ENCODE assay signal across 8 mouse cellular contexts in genomic region chr1:134414501-134415167, GRCm38 (mm10). TPM values are rescaled to one million over a fixed set of nuclear protein-coding genes. Genes with fewer than 3 reads are reported as not detected.
DNase-seq lines count a peak whose midpoint lies in the region; ATAC-seq and TF ChIP-seq lines count a peak whose summit lies in the region.

No protein-coding gene starts in this region.

- ATAC-seq in lung, embryonic 16.5 days (ENCODE audit: low read depth), result peak; percentile 21
- peak; percentile 13 for ATAC-seq in limb, embryonic 12.5 days (ENCODE audit: insufficient number of reproducible peaks, insufficient read depth, low FRiP score, low TSS enrichment, low read depth)

- H3K4me3 ChIP-seq in lung, embryonic 16.5 days (ENCODE audit: low read length), result peak overlapping the region; percentile 84
- H3K4me3 ChIP-seq in embryonic fibroblast, embryonic 13.5 days (ENCODE audit: insufficient read depth, low read length), result peak overlapping the region; percentile 14
- H3K4me3 ChIP-seq in limb, embryonic 12.5 days (replicated peaks), result peak overlapping the region; percentile 90
- H3K4me3 ChIP-seq in small intestine, adult 2 months (ENCODE audit: low read depth, low read length), result peak overlapping the region; percentile 97

- peak overlapping the region; percentile 97 for H3K27ac ChIP-seq in lung, embryonic 16.5 days (ENCODE audit: low read length)
- H3K27ac ChIP-seq in embryonic fibroblast, embryonic 13.5 days (ENCODE audit: insufficient read depth, low read length), result peak overlapping the region; percentile 95
- H3K27ac ChIP-seq in limb, embryonic 12.5 days, result peak overlapping the region; percentile 96
- peak overlapping the region; percentile 71 for H3K27ac ChIP-seq in small intestine, adult 2 months (ENCODE audit: insufficient read depth, low read depth, low read length)

- peaks cover 8% of the 10 kb centered on the region for H3K36me3 ChIP-seq in lung, embryonic 16.5 days (ENCODE audit: control insufficient read depth, insufficient read depth, low read length)
- H3K36me3 ChIP-seq in limb, embryonic 12.5 days, result peaks cover 29% of the 10 kb centered on the region
- H3K36me3 ChIP-seq in small intestine, adult 2 months (ENCODE audit: control insufficient read depth, insufficient read depth, low read length), result no peaks in the 10 kb centered on the region

- no peaks in the 10 kb centered on the region for H3K27me3 ChIP-seq in lung, embryonic 16.5 days (ENCODE audit: control insufficient read depth, insufficient read depth, low read depth, low read length)
- no peaks in the 10 kb centered on the region for H3K27me3 ChIP-seq in limb, embryonic 12.5 days
- H3K27me3 ChIP-seq in small intestine, adult 2 months (ENCODE audit: control insufficient read depth, insufficient read depth, low read length), result no peaks in the 10 kb centered on the region

- TF ChIP-seq POLR2A in embryonic fibroblast, embryonic 13.5 days (IDR thresholded peaks at IDR 0.05; ENCODE audit: low read depth, low read length), result no peak
- TF ChIP-seq POLR2A in small intestine, adult 2 months (IDR thresholded peaks at IDR 0.05; ENCODE audit: low read depth, low read length), result no peak

- peak overlapping the region; percentile 74 for H3K4me2 ChIP-seq in lung, embryonic 16.5 days (ENCODE audit: low read depth, low read length)
- H3K4me2 ChIP-seq in limb, embryonic 12.5 days, result peak overlapping the region; percentile 71

- H3K4me1 ChIP-seq in lung, embryonic 16.5 days (replicated peaks; ENCODE audit: control insufficient read depth, insufficient read depth, low read length), result peaks cover 31% of the 10 kb centered on the region
- peaks cover 25% of the 10 kb centered on the region for H3K4me1 ChIP-seq in embryonic fibroblast, embryonic 13.5 days (ENCODE audit: control insufficient read depth, insufficient read depth, low read length)
- peaks cover 42% of the 10 kb centered on the region for H3K4me1 ChIP-seq in limb, embryonic 12.5 days (replicated peaks)
- H3K4me1 ChIP-seq in small intestine, adult 2 months (ENCODE audit: control insufficient read depth, insufficient read depth, insufficient read length, low read length), result peaks cover 11% of the 10 kb centered on the region; the same call in 1 of the 2 replicates

- TF ChIP-seq CTCF in embryonic fibroblast, embryonic 13.5 days (IDR thresholded peaks at IDR 0.05; ENCODE audit: borderline replicate concordance, insufficient read depth, low read length), result no peak
- TF ChIP-seq CTCF in small intestine, adult 2 months (IDR thresholded peaks at IDR 0.05; ENCODE audit: extremely low read depth, insufficient read length, insufficient replicate concordance, low read depth, low read length), result peak; percentile 35; the same call in 1 of the 2 replicates

- intact Hi-C loops in left cerebral cortex, postnatal 25 days (cut with DNase I), result loop anchor here (2.0 to 10.0 kb wide), 2 partner anchors 52 to 360 kb away; no protein-coding TSS in a partner anchor

- 13% methylated on average over 11 of the region's 11 CpGs for WGBS in lung, embryonic 16.5 days
- 15% methylated on average over 11 of the region's 11 CpGs for WGBS in limb, embryonic 12.5 days
- 6% methylated on average over 11 of the region's 11 CpGs for WGBS in small intestine, adult 2 months

- H3K9ac ChIP-seq in lung, embryonic 16.5 days (ENCODE audit: low read length), result peak overlapping the region; percentile 53
- H3K9ac ChIP-seq in limb, embryonic 12.5 days (replicated peaks), result peak overlapping the region; percentile 94

- no peak for DNase-seq in lung, postnatal 25 days (ENCODE audit: low spot score)
- DNase-seq in B cell, adult 2 months, result no peak
- no peak for DNase-seq in left cerebral cortex, postnatal 25 days (ENCODE audit: low spot score in 2 of 2)
- DNase-seq in urinary bladder, postnatal 14 days (ENCODE audit: low spot score), result no peak

- no peaks in the 10 kb centered on the region for H3K9me3 ChIP-seq in lung, embryonic 16.5 days (ENCODE audit: control insufficient read depth, low read length)
- no peaks in the 10 kb centered on the region for H3K9me3 ChIP-seq in limb, embryonic 12.5 days

RNA-seq across cellular contexts. Expression of gene Adipor1, which starts 0.5 kb away (rescaled TPM):
- polyA plus RNA-seq in lung, embryonic 16.5 days (2015; fragmentation: Nextera tagmentation; extraction: Ambion mirVana), result 95.5 and 97.4 TPM in 2 replicates
- 87.5 and 99.8 TPM in 2 replicates for polyA plus RNA-seq in embryonic fibroblast, embryonic 13.5 days (2011; ENCODE audit: insufficient read length, low read depth, missing spikeins)
- 80.7 and 86.4 TPM in 2 replicates for polyA plus RNA-seq in limb, embryonic 12.5 days (2016; fragmentation: Nextera tagmentation; extraction: Ambion mirVana)
- polyA plus RNA-seq in small intestine, adult 2 months (2012; rRNA removed), result 59.6 and 97.7 TPM in 2 replicates
- 10 to 100 TPM; 62.3 to 63.5 TPM for total RNA-seq in left cerebral cortex, postnatal 25 days (2021)

RNA-seq across cellular contexts. Expression of gene Cyb5r1, which starts 9.3 kb away (rescaled TPM):
- 42.5 and 43.9 TPM in 2 replicates for polyA plus RNA-seq in lung, embryonic 16.5 days (2015; fragmentation: Nextera tagmentation; extraction: Ambion mirVana)
- polyA plus RNA-seq in embryonic fibroblast, embryonic 13.5 days (2011; ENCODE audit: insufficient read length, low read depth, missing spikeins), result 135 and 158 TPM in 2 replicates
- 42.6 and 44.0 TPM in 2 replicates for polyA plus RNA-seq in limb, embryonic 12.5 days (2016; fragmentation: Nextera tagmentation; extraction: Ambion mirVana)
- polyA plus RNA-seq in small intestine, adult 2 months (2012; rRNA removed), result 11.8 and 17.8 TPM in 2 replicates
- total RNA-seq in left cerebral cortex, postnatal 25 days (2021), result 10 to 100 TPM; 15.8 to 16.6 TPM

RNA-seq across cellular contexts. Expression of gene 4933406M09Rik, which starts 28.9 kb away (rescaled TPM):
- polyA plus RNA-seq in lung, embryonic 16.5 days (2015; fragmentation: Nextera tagmentation; extraction: Ambion mirVana), result not detected in 2 replicates
- not detected in 2 replicates for polyA plus RNA-seq in embryonic fibroblast, embryonic 13.5 days (2011; ENCODE audit: insufficient read length, low read depth, missing spikeins)
- polyA plus RNA-seq in limb, embryonic 12.5 days (2016; fragmentation: Nextera tagmentation; extraction: Ambion mirVana), result not detected in 2 replicates
- polyA plus RNA-seq in small intestine, adult 2 months (2012; rRNA removed), result not detected in 2 replicates
- total RNA-seq in left cerebral cortex, postnatal 25 days (2021), result not detected

RNA-seq across cellular contexts. Expression of gene Klhl12, which starts 40.7 kb away (rescaled TPM):
- polyA plus RNA-seq in lung, embryonic 16.5 days (2015; fragmentation: Nextera tagmentation; extraction: Ambion mirVana), result 26.8 and 27.5 TPM in 2 replicates
- polyA plus RNA-seq in embryonic fibroblast, embryonic 13.5 days (2011; ENCODE audit: insufficient read length, low read depth, missing spikeins), result 14.0 and 16.4 TPM in 2 replicates
- 35.0 and 37.8 TPM in 2 replicates for polyA plus RNA-seq in limb, embryonic 12.5 days (2016; fragmentation: Nextera tagmentation; extraction: Ambion mirVana)
- polyA plus RNA-seq in small intestine, adult 2 months (2012; rRNA removed), result 1.2 and 2.3 TPM in 2 replicates
- total RNA-seq in left cerebral cortex, postnatal 25 days (2021), result 10 to 100 TPM; 37.1 to 37.7 TPM

RNA-seq across cellular contexts. Expression of gene Tmem183a, which starts 52.9 kb away (rescaled TPM):
- 77.6 and 80.7 TPM in 2 replicates for polyA plus RNA-seq in lung, embryonic 16.5 days (2015; fragmentation: Nextera tagmentation; extraction: Ambion mirVana)
- 66.3 and 68.0 TPM in 2 replicates for polyA plus RNA-seq in embryonic fibroblast, embryonic 13.5 days (2011; ENCODE audit: insufficient read length, low read depth, missing spikeins)
- polyA plus RNA-seq in limb, embryonic 12.5 days (2016; fragmentation: Nextera tagmentation; extraction: Ambion mirVana), result 96.6 and 99.3 TPM in 2 replicates
- polyA plus RNA-seq in small intestine, adult 2 months (2012; rRNA removed), result 82.6 and 133 TPM in 2 replicates
- total RNA-seq in left cerebral cortex, postnatal 25 days (2021), result 10 to 100 TPM; 67.2 to 72.9 TPM

Comparison
In these comparisons a context has a peak if more than half of its experiments do, and no peak if none do; other contexts are left out.
1. H3K4me3 ChIP-seq: peak in every context shown above with its lines; median percentile 97 in small intestine, adult 2 months; 90 in limb, embryonic 12.5 days; 84 in lung, embryonic 16.5 days; 14 in embryonic fibroblast, embryonic 13.5 days.